Mouse (Mus musculus): Measurements from ENCODE around the gene Rab30. TPM values are rescaled to one million over a fixed set of nuclear protein-coding genes. Genes with fewer than 3 reads are reported as not detected.

Rab30 gene
- polyA plus RNA-seq, 1 experiment from 2014 or later, result 13.3 TPM

GRCm38 (mm10) chr7:92768859-92769258 is 27.5 kb downstream of the Rab30 start:
- Histone ChIP-seq H3K9me3 (ENCODE audit: control insufficient read depth, low read length) (no peaks in the 10 kb centered on the region), H3K4me3 (ENCODE audit: low read depth, low read length) (no peak overlapping the region), H3K4me2 (replicated peaks; ENCODE audit: low read depth) (no peak overlapping the region), H3K27ac (replicated peaks) (0 out of 2 replicates have a peak overlapping the region, but pooled peaks have one; percentile 5), H3K36me3 (ENCODE audit: control insufficient read depth, insufficient read depth, low read length) (no peaks in the 10 kb centered on the region), H3K9ac (ENCODE audit: low read length) (no peak overlapping the region), H3K27me3 (ENCODE audit: control insufficient read depth, insufficient read depth, low read length) (no peaks in the 10 kb centered on the region), H3K4me1 (replicated peaks; ENCODE audit: control insufficient read depth, insufficient read depth) (no peaks in the 10 kb centered on the region)
- ATAC-seq (ENCODE audit: low FRiP score, low TSS enrichment) (no peak), DNase-seq (ENCODE audit: low spot score) (no peak)
- 25% methylated on average over 7 of the region's 7 CpGs for WGBS
- TF ChIP-seq CTCF (IDR thresholded peaks at IDR 0.05; ENCODE audit: low read depth) (no peak), EP300 (optimal IDR thresholded peaks at IDR 0.05) (no peak)

GRCm38 (mm10) chr7:92773006-92773405 is 31.6 kb downstream of the Rab30 start:
- ATAC-seq (ENCODE audit: low FRiP score, low TSS enrichment) (no peak), DNase-seq (ENCODE audit: low spot score) (no peak)
- Histone ChIP-seq H3K27me3 (ENCODE audit: control insufficient read depth, insufficient read depth, low read length) (no peaks in the 10 kb centered on the region), H3K4me1 (replicated peaks; ENCODE audit: control insufficient read depth, insufficient read depth) (no peaks in the 10 kb centered on the region), H3K27ac (replicated peaks) (no peak overlapping the region), H3K9me3 (ENCODE audit: control insufficient read depth, low read length) (no peaks in the 10 kb centered on the region), H3K36me3 (ENCODE audit: control insufficient read depth, insufficient read depth, low read length) (no peaks in the 10 kb centered on the region), H3K4me2 (replicated peaks; ENCODE audit: low read depth) (no peak overlapping the region), H3K9ac (ENCODE audit: low read length) (no peak overlapping the region), H3K4me3 (ENCODE audit: low read depth, low read length) (no peak overlapping the region)
- TF ChIP-seq EP300 (optimal IDR thresholded peaks at IDR 0.05) (no peak), CTCF (IDR thresholded peaks at IDR 0.05; ENCODE audit: low read depth) (no peak)
- WGBS, result 95% methylated on average over 3 of the region's 3 CpGs

- Histone ChIP-seq H3K27ac (replicated peaks) (no peak overlapping the region), H3K4me1 (replicated peaks; ENCODE audit: control insufficient read depth, insufficient read depth) (no peaks in the 10 kb centered on the region), H3K9ac (ENCODE audit: low read length) (no peak overlapping the region), H3K36me3 (ENCODE audit: control insufficient read depth, insufficient read depth, low read length) (no peaks in the 10 kb centered on the region), H3K27me3 (ENCODE audit: control insufficient read depth, insufficient read depth, low read length) (no peaks in the 10 kb centered on the region), H3K9me3 (ENCODE audit: control insufficient read depth, low read length) (no peaks in the 10 kb centered on the region), H3K4me2 (replicated peaks; ENCODE audit: low read depth) (no peak overlapping the region), H3K4me3 (ENCODE audit: low read depth, low read length) (no peak overlapping the region)
- DNase-seq (ENCODE audit: low spot score) (no peak), ATAC-seq (ENCODE audit: low FRiP score, low TSS enrichment) (no peak)
- TF ChIP-seq EP300 (optimal IDR thresholded peaks at IDR 0.05) (no peak), CTCF (IDR thresholded peaks at IDR 0.05; ENCODE audit: low read depth) (no peak)
- 85% methylated on average over 3 of the region's 3 CpGs for WGBS
These were observed 32.2 kb downstream of the Rab30 start for GRCm38 (mm10) chr7:92773596-92773995.

GRCm38 (mm10) chr7:92774741-92775140 is 33.3 kb downstream of the Rab30 start:
- Histone ChIP-seq H3K4me2 (replicated peaks; ENCODE audit: low read depth) (no peak overlapping the region), H3K27me3 (ENCODE audit: control insufficient read depth, insufficient read depth, low read length) (no peaks in the 10 kb centered on the region), H3K4me1 (replicated peaks; ENCODE audit: control insufficient read depth, insufficient read depth) (no peaks in the 10 kb centered on the region), H3K27ac (replicated peaks) (no peak overlapping the region), H3K4me3 (ENCODE audit: low read depth, low read length) (no peak overlapping the region), H3K9ac (ENCODE audit: low read length) (no peak overlapping the region), H3K36me3 (ENCODE audit: control insufficient read depth, insufficient read depth, low read length) (no peaks in the 10 kb centered on the region), H3K9me3 (ENCODE audit: control insufficient read depth, low read length) (no peaks in the 10 kb centered on the region)
- 80% methylated on average over 5 of the region's 5 CpGs for WGBS
- no peak for TF ChIP-seq CTCF (IDR thresholded peaks at IDR 0.05; ENCODE audit: low read depth)
- TF ChIP-seq EP300 (optimal IDR thresholded peaks at IDR 0.05), result no peak
- DNase-seq (ENCODE audit: low spot score), result no peak
- no peak for ATAC-seq (ENCODE audit: low FRiP score, low TSS enrichment)

GRCm38 (mm10) chr7:92775703-92776102 is 34.3 kb downstream of the Rab30 start:
- H3K4me1 ChIP-seq (replicated peaks; ENCODE audit: control insufficient read depth, insufficient read depth), result no peaks in the 10 kb centered on the region
- no peaks in the 10 kb centered on the region for H3K9me3 ChIP-seq (ENCODE audit: control insufficient read depth, low read length)
- WGBS, result 47% methylated on average over 2 of the region's 2 CpGs
- H3K9ac ChIP-seq (ENCODE audit: low read length), result no peak overlapping the region
- H3K4me3 ChIP-seq (ENCODE audit: low read depth, low read length), result no peak overlapping the region
- no peak for DNase-seq (ENCODE audit: low spot score)
- no peak for ATAC-seq (ENCODE audit: low FRiP score, low TSS enrichment)
- no peak overlapping the region for H3K4me2 ChIP-seq (replicated peaks; ENCODE audit: low read depth)
- H3K27me3 ChIP-seq (ENCODE audit: control insufficient read depth, insufficient read depth, low read length), result no peaks in the 10 kb centered on the region
- H3K27ac ChIP-seq (replicated peaks), result no peak overlapping the region
- TF ChIP-seq EP300 (optimal IDR thresholded peaks at IDR 0.05) (no peak), CTCF (IDR thresholded peaks at IDR 0.05; ENCODE audit: low read depth) (no peak)
- no peaks in the 10 kb centered on the region for H3K36me3 ChIP-seq (ENCODE audit: control insufficient read depth, insufficient read depth, low read length)

- H3K9me3 ChIP-seq (ENCODE audit: control insufficient read depth, low read length), result no peaks in the 10 kb centered on the region
- TF ChIP-seq CTCF (IDR thresholded peaks at IDR 0.05; ENCODE audit: low read depth) (no peak), EP300 (optimal IDR thresholded peaks at IDR 0.05) (no peak)
- H3K9ac ChIP-seq (ENCODE audit: low read length), result no peak overlapping the region
- DNase-seq (ENCODE audit: low spot score) (no peak), ATAC-seq (ENCODE audit: low FRiP score, low TSS enrichment) (no peak)
- H3K27ac ChIP-seq (replicated peaks), result peak overlapping the region; percentile 35; the same call in 1 of the 2 replicates
- no peaks in the 10 kb centered on the region for H3K36me3 ChIP-seq (ENCODE audit: control insufficient read depth, insufficient read depth, low read length)
- H3K27me3 ChIP-seq (ENCODE audit: control insufficient read depth, insufficient read depth, low read length), result no peaks in the 10 kb centered on the region
- H3K4me2 ChIP-seq (replicated peaks; ENCODE audit: low read depth), result peak overlapping the region; percentile 44
- WGBS, result 44% methylated on average over 4 of the region's 4 CpGs
- no peaks in the 10 kb centered on the region for H3K4me1 ChIP-seq (replicated peaks; ENCODE audit: control insufficient read depth, insufficient read depth)
- H3K4me3 ChIP-seq (ENCODE audit: low read depth, low read length), result no peak overlapping the region
These were observed 35.2 kb downstream of the Rab30 start for GRCm38 (mm10) chr7:92776647-92777046.
